Mouse (Mus musculus): ENCODE results near the gene Catsper1.

DNA sequence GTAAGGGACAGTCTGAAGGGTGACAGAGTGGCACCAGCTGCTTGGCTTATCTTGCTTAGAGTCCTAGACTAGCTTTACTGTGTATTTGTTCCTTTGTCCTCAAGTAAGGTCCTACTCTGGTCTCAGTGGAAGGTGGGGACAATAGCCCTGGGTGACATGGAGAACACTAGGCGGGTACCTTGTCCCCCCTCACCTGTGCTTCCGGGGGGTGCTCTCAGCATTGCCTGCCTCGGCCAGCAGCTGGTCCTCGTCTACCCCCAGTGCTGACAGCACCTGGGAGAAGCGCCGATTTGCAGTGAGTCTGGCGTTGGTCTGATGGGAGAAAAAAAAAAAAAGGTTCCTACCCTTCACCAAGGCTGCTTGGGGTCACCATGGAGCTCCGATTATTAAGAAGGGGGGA lies 54.9 kb downstream of the Catsper1 start:
- TF ChIP-seq CTCF (IDR thresholded peaks at IDR 0.05; ENCODE audit: low read depth, low read length) (no peak), POLR2A (IDR thresholded peaks at IDR 0.05; ENCODE audit: extremely low read depth, insufficient read depth, low read length) (no peak)

All from liver, adult 2 months (tissue).